Mouse (Mus musculus) forebrain, embryonic 14.5 days (tissue): ENCODE measurements around the gene Nt5c2. TPM values are rescaled to one million over a fixed set of nuclear protein-coding genes. Genes with fewer than 3 reads are reported as not detected.

ENCODE experiments used
- ATAC-seq: fragments of 200-750 bp; cut with Nextera tagmentation; 2 replicates; pipeline ENCODE4 v1.8.0; 2017; ENCODE audit warnings: mild to moderate bottlenecking, moderate library complexity
- DNase-seq: peaks from one replicate; pipeline ENCODE4 v3.0.0-alpha.2; 2015; ENCODE audit warnings: low spot score
- H3K27ac ChIP-seq: fragments of 300-500 bp; sonication (generic); 2 replicates; pipeline ENCODE4 v1.5.1; 2014; ENCODE audit warnings: low read depth, mild to moderate bottlenecking, control low read depth, low read length, moderate library complexity
- H3K27me3 ChIP-seq: fragments of 300-500 bp; sonication (generic); replicated peaks from 2 replicates; pipeline ENCODE4 v1.6.1; 2014; ENCODE audit warnings: low read length, control low read depth, mixed read lengths; ENCODE audit not compliant: control insufficient read depth, insufficient read depth
- H3K36me3 ChIP-seq: fragments of 300-500 bp; sonication (generic); 2 replicates; pipeline ENCODE4 v1.6.1; 2014; ENCODE audit warnings: low read length, control low read depth; ENCODE audit not compliant: control insufficient read depth, insufficient read depth
- H3K4me1 ChIP-seq: fragments of 300-500 bp; sonication (generic); 2 replicates; pipeline ENCODE4 v1.6.1; 2014; ENCODE audit warnings: antibody characterized with exemption, low read length, control low read depth; ENCODE audit not compliant: control insufficient read depth, insufficient read depth
- H3K4me2 ChIP-seq: fragments of 300-500 bp; sonication (generic); 2 replicates; pipeline ENCODE4 v1.6.1; 2014; ENCODE audit warnings: mild to moderate bottlenecking, control low read depth, low read length
- H3K4me3 ChIP-seq: fragments of 300-500 bp; sonication (generic); 2 replicates; pipeline ENCODE4 v1.5.1; 2014; ENCODE audit warnings: low read depth, low read length, control low read depth
- H3K9ac ChIP-seq: fragments of 300-500 bp; sonication (generic); 2 replicates; pipeline ENCODE4 v1.6.1; 2014; ENCODE audit warnings: mild to moderate bottlenecking, low read length, control low read depth, moderate library complexity
- H3K9me3 ChIP-seq: fragments of 300-500 bp; sonication (generic); replicated peaks from 2 replicates; pipeline ENCODE4 v1.6.1; 2016; ENCODE audit warnings: low read length, control low read depth, mixed read lengths; ENCODE audit not compliant: control insufficient read depth
- WGBS: fragments of 180-500 bp; shearing (Covaris S2); extraction: QIAGEN DNeasy Blood & Tissue Kit; methylation state at CpG from one replicate; pipeline ENCODE4 v1.1.7; 2014; 5-methylcytosine and 5-hydroxymethylcytosine counted together
- polyA plus RNA-seq: library from polyadenylated mRNA; unstranded; fragments of >200 nt; fragmentation: Nextera tagmentation; extraction: Ambion mirVana; gene quantifications from 2 replicates; pipeline ENCODE4 v1.2.1, GENCODE M21; 2014

Nt5c2 gene
- polyA plus RNA-seq, result 84.2 and 86.2 TPM in 2 replicates

DNA sequence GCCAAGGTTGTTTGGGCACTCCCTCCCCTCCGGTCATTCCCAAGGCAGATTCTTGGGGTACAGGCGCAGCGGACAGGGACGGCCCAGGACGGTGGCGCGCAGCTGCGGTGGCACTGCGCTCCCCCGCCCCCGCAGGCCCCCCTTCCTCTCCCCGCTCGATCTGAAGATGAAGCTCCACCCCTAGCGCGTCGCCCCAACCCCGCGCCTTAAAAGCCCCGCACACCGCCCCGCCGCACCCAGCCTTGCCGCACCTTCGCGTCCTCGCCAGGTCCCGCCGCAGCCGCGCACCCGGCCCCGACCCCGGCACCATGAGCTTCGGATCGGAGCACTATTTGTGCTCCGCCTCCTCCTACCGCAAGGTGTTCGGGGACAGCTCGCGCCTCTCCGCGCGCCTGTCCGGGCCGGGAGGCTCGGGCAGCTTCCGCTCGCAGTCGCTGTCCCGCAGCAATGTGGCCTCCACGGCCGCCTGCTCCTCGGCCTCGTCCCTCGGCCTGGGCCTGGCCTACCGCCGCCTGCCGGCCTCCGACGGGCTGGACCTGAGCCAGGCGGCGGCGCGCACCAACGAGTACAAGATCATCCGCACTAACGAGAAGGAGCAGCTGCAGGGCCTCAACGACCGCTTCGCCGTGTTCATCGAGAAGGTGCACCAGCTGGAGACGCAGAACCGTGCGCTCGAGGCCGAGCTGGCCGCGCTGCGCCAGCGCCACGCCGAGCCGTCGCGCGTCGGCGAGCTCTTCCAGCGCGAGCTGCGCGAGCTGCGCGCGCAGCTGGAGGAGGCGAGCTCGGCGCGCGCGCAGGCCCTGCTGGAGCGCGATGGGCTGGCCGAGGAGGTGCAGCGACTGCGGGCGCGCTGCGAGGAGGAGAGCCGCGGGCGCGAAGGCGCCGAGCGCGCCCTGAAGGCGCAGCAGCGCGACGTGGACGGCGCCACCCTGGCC is at the start of gene Nt5c2, which contains the start of gene Ina:
Gene Nt5c2, minus strand, starts transcription at position 707 of the 935 bp plus-strand sequence.
Gene Ina, plus strand, starts transcription at position 252 of the 935 bp plus-strand sequence.
- Histone ChIP-seq H3K4me2 (peak within 1 kb of the TSS; percentile 71), H3K36me3 (0 out of 2 replicates have a peak, but pooled peaks cover 2% of the 10 kb centered on the region), H3K9ac (peak within 1 kb of the TSS; percentile 85), H3K9me3 (no peaks in the 10 kb centered on the region), H3K4me3 (peak within 1 kb of the TSS; percentile 70), H3K4me1 (0 out of 2 replicates have a peak, but pooled peaks cover 3% of the 10 kb centered on the region), H3K27me3 (peaks cover 23% of the 10 kb centered on the region), H3K27ac (peak within 1 kb of the TSS; percentile 96)
- under 1% methylated on average over 117 of the region's 124 CpGs for WGBS
- peak; percentile 87 for ATAC-seq
- peak; percentile 93 for DNase-seq

DNA sequence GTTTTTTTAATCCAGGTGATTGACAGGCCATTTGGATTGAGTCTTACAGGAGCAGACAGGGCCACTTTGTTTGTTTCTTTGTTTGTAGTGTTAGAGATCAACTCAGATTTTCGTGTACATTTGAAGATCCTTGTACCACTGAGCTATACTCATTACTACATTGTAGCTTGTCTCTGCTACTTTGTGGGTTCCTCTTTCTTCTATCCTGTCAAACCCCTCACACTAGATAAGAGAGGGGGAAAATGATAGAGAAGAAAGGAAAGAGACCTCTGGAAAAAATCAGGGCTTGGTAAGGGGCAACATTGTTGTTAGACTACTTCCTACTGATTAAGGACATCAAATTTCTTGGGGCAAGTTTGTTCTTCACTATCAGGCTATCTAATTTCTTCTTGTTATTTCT is 42.7 kb upstream of the Nt5c2 start:
- 68% methylated on average over 1 of the region's 1 CpGs for WGBS
- ATAC-seq, result no peak
- no peak overlapping the region for H3K27ac ChIP-seq
- H3K36me3 ChIP-seq, result no peaks in the 10 kb centered on the region
- no peaks in the 10 kb centered on the region for H3K27me3 ChIP-seq
- no peak overlapping the region for H3K4me2 ChIP-seq
- no peaks in the 10 kb centered on the region for H3K4me1 ChIP-seq
- H3K9ac ChIP-seq, result no peak overlapping the region
- no peaks in the 10 kb centered on the region for H3K9me3 ChIP-seq
- H3K4me3 ChIP-seq, result no peak overlapping the region
- no peak for DNase-seq

DNA sequence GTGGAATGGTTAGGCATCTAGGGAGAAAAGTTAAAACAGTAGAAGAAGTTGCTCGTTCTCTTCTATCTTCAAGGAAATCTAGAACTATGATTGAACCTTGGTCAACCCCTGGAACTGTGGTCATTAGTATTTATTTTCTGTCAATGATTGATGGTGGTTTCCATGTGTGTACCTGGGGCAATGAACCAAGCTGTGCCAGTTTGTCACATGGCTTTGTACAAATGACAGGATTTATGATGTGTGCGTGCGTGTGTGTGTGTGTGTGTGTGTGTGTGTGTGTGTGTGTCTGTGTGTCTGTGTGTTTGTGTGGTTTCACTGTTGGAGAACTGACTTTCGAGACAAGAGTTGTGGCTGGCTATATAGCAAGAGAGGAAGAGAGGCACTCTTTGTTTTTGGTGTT is 38.5 kb upstream of the Nt5c2 start:
- no peak overlapping the region for H3K4me3 ChIP-seq
- H3K9me3 ChIP-seq, result no peaks in the 10 kb centered on the region
- H3K27me3 ChIP-seq, result no peaks in the 10 kb centered on the region
- no peak overlapping the region for H3K9ac ChIP-seq
- no peak overlapping the region for H3K4me2 ChIP-seq
- DNase-seq, result no peak
- H3K4me1 ChIP-seq, result peaks cover 11% of the 10 kb centered on the region
- H3K36me3 ChIP-seq, result peaks cover under 1% of the 10 kb centered on the region; the same call in 1 of the 2 replicates
- no peak overlapping the region for H3K27ac ChIP-seq
- WGBS, result 87% methylated on average over 4 of the region's 4 CpGs
- no peak for ATAC-seq

DNA sequence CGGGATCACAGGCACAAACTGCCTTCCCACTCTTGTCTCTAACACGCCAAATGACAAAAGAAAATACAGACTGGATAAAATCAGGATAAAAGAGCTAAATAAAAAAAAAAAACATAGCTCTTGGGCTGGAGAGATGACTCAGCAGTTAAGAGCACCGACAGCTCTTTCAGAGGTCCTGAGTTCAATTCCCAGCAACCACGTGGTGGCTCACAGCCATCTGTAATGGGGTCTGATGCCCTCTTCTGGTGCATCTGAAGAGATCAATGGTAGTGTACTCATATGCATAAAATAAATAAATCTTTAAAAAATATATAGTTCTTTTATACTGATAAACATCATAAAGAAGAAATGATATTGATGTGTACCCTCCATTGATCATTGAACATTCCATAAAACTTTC is 38.0 kb upstream of the Nt5c2 start:
- no peak overlapping the region for H3K27ac ChIP-seq
- H3K36me3 ChIP-seq, result peaks cover 4% of the 10 kb centered on the region; the same call in 1 of the 2 replicates
- WGBS, result 82% methylated on average over 4 of the region's 4 CpGs

DNA sequence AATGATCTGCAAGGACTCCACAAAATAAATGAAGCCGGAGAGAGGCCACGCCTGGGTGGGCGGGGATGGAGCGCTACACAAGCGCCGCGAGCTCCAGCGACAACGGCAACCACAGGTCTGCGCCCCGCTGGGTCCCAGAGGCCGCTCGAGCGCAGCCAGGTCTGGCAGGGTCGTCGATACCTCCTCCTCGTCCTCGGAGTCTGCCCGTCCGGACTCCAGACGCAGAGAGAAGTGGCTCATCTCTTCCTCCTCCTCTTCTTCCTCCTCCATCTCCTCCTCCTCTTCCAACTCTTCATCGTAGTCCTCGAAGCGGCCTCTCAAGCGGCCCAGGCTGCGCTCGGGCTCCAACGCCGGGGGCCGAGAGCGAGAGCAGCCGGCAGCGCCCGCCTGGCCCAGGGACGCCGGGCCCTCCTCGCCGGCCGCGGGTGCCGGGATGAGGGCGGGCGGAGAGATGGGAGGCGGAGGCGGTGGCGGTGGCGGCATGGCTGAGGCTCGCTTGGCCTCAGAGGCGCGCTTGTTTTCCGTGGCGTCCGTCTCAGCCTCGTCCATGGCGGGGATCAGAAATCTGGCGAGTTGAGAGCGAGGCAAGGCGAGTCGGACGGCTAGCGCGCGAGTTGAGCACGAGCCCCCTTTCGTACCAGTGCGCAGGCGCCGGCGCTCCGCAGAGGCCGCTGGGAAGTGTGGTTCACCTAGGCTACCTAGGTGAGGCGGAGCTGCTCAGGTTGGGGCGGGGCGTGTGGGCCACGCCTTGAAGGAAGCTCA is 35.5 kb upstream of the Nt5c2 start, which contains the start of gene Pcgf6:
Gene Pcgf6, minus strand, starts transcription at position 636 of the 762 bp plus-strand sequence.
- Histone ChIP-seq H3K36me3 (peaks cover 25% of the 10 kb centered on the region), H3K27ac (peak within 1 kb of the TSS; percentile 94), H3K27me3 (no peaks in the 10 kb centered on the region), H3K4me3 (peak within 1 kb of the TSS; percentile 82), H3K9me3 (no peaks in the 10 kb centered on the region), H3K4me1 (peaks cover 11% of the 10 kb centered on the region), H3K9ac (peak within 1 kb of the TSS; percentile 85), H3K4me2 (peak within 1 kb of the TSS; percentile 71)
- peak; percentile 95 for ATAC-seq
- under 1% methylated on average over 74 of the region's 75 CpGs for WGBS
- peak; percentile 90 for DNase-seq

More for the DNA sequence above, 38.0 kb upstream of the Nt5c2 start:
- Histone ChIP-seq H3K4me2 (no peak overlapping the region), H3K9me3 (no peaks in the 10 kb centered on the region), H3K4me3 (no peak overlapping the region), H3K4me1 (peaks cover 11% of the 10 kb centered on the region), H3K9ac (no peak overlapping the region), H3K27me3 (no peaks in the 10 kb centered on the region)
- DNase-seq (no peak), ATAC-seq (no peak)

DNA sequence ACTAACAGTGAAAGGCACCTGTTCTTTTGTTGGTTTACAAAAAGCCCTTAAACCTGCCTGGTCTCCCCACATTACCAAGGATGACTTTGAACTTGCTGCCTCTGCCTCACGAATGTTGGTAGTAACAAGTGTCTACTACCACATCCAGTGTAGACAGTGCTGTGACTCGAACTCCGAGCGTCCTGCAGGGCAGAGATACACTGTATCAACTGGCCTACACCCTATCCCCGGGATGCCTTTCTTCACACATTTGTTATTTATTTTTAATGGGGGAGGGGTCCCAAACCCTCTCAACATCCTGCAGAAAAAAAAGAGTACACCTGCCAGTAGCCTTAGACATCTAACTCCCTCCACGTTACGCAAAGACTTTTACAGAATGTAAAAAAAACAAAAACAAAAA is 34.9 kb upstream of the Nt5c2 start:
- WGBS, result 9% methylated on average over 7 of the region's 7 CpGs

DNA sequence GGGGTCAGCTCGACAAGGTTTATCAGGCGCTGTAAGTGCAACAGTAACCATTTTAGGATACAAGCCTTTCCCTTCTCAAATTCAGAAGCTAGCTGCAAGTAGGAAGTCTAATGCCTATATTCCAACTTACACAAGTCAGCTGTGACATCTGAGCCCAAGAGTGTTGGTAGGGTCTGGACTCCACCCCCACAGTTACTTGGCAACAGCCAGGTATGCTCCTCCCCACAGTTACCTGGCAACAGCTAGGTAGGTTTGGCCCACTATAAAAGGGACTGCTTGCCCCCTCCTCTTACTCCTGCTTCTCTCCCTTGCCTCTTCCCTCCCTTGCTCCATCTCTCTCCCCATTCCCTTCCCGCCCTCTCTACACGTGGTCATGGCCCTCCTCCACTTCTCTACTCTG is 34.1 kb upstream of the Nt5c2 start:
- Histone ChIP-seq H3K4me3 (peak overlapping the region; percentile 82; the same call in 1 of the 2 replicates), H3K4me2 (peak overlapping the region; percentile 71), H3K27me3 (no peaks in the 10 kb centered on the region), H3K36me3 (peaks cover 34% of the 10 kb centered on the region), H3K9ac (peak overlapping the region; percentile 32), H3K4me1 (peaks cover 11% of the 10 kb centered on the region), H3K9me3 (no peaks in the 10 kb centered on the region), H3K27ac (no peak overlapping the region)
- DNase-seq (no peak), ATAC-seq (no peak)
- WGBS, result 64% methylated on average over 4 of the region's 4 CpGs

More for the DNA sequence above, 34.9 kb upstream of the Nt5c2 start:
- peaks cover 11% of the 10 kb centered on the region for H3K4me1 ChIP-seq
- DNase-seq (no peak), ATAC-seq (peak; percentile 33; the same call in 1 of the 2 replicates)
- H3K9me3 ChIP-seq, result no peaks in the 10 kb centered on the region
- peak overlapping the region; percentile 85 for H3K9ac ChIP-seq
- H3K36me3 ChIP-seq, result peaks cover 30% of the 10 kb centered on the region
- peak overlapping the region; percentile 71 for H3K4me2 ChIP-seq
- no peaks in the 10 kb centered on the region for H3K27me3 ChIP-seq
- H3K27ac ChIP-seq, result peak overlapping the region; percentile 94
- H3K4me3 ChIP-seq, result peak overlapping the region; percentile 82

DNA sequence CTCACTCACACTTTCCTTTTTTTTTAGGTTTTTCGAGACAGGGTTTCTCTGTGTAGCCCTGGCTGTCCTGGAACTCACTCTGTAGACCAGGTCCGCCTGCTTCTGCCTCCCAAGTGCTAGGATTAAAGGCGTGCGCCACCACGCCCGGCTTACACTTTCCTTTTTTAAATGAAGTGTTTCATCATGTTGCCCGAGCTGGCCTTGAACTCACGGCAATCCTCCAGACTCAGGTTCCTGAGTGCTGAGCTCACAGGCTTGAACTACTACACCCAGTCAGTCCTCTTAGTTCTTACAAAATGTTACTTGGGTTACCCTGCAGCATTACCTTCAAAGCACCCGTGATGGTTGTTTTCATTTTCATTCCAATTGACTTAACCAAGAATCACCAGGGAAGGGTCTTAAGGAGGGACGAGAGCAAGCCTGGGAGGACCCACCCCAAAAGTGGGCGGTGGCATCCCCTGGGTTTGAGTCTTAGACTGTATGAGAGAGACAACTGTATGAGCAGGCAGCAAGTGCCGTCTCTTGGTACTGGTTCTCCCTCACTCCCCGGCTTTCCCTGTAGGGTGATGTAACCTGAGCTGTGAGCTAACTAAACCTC is 32.4 kb upstream of the Nt5c2 start:
- peaks cover 11% of the 10 kb centered on the region for H3K4me1 ChIP-seq
- no peak overlapping the region for H3K27ac ChIP-seq
- ATAC-seq, result no peak
- no peaks in the 10 kb centered on the region for H3K9me3 ChIP-seq
- DNase-seq, result no peak
- WGBS, result 86% methylated on average over 13 of the region's 13 CpGs
- H3K27me3 ChIP-seq, result no peaks in the 10 kb centered on the region
- peaks cover 37% of the 10 kb centered on the region for H3K36me3 ChIP-seq
- H3K4me2 ChIP-seq, result no peak overlapping the region
- H3K9ac ChIP-seq, result no peak overlapping the region
- no peak overlapping the region for H3K4me3 ChIP-seq
